Mouse (Mus musculus) inflammation-experienced regulatory T-cells (primary cell): ENCODE measurements around the gene Vmn2r93. TPM values are rescaled to one million over a fixed set of nuclear protein-coding genes. Genes with fewer than 3 reads are reported as not detected.

Experiments used
- polyA plus RNA-seq, 2 experiments: library from polyadenylated mRNA; unstranded; fragments of 100-300 nt; shearing (Covaris generic); gene quantifications; one replicate each; pipeline ENCODE4 v1.2.1; 2017

Gene Vmn2r93
- under 1 TPM; 0.29 to 0.33 TPM for polyA plus RNA-seq

DNA sequence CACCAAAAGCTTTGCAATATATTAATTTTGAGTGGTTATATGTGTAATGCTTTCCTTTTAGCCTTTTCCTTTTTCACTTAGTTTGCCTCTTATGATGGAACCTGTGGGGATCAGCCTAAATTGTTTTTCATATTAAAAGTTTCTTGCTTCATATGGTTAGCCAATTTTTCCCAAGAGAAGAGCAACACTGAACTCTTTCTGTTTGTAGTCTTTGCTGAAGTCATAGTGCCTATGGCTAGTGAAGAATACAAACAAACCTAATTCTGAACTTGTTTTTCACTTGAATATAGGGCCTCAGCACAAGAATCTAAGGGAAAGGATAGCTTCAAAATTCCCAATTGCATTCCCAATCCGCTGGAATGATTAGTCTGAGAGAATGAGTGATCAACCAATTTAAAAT is at the start of gene Vmn2r93:
Vmn2r93 (plus strand) TSS at position 301 of the 400 bp plus-strand sequence.

GRCm38 (mm10) chr17:18277656-18278055 is 20.2 kb upstream of the Vmn2r93 start, which contains the start of gene Vmn2r94:
Vmn2r94 (minus strand) TSS chr17:18277756.

Other genes with a start within 250 kb of the Vmn2r93 start
- under 1 TPM; 0.07 to 0.13 TPM for gene Vmn2r124, start 248.7 kb upstream of the Vmn2r93 start, polyA plus RNA-seq
- under 1 TPM in 1 of 2 experiments, not detected in 1; 0.07 TPM for gene Vmn2r91, start 213.1 kb upstream of the Vmn2r93 start, polyA plus RNA-seq
- under 1 TPM; 0.06 to 0.07 TPM for gene Vmn2r92, start 146.2 kb upstream of the Vmn2r93 start, polyA plus RNA-seq
- gene Vmn2r94, start 20.3 kb upstream of the Vmn2r93 start, polyA plus RNA-seq = under 1 TPM in 1 of 2 experiments, not detected in 1; 0.37 TPM
- under 1 TPM; 0.02 TPM for gene Vmn2r95, start 126.0 kb downstream of the Vmn2r93 start, polyA plus RNA-seq